Mouse (Mus musculus) embryonic fibroblast, embryonic 13.5 days (primary cell): Measurements from ENCODE around the gene Myo3a. TPM values are rescaled to one million over a fixed set of nuclear protein-coding genes. Genes with fewer than 3 reads are reported as not detected.

ENCODE experiments used
- H3K27ac ChIP-seq: 2 replicates; pipeline ENCODE4 v1.5.1; 2012; ENCODE audit warnings: low read length, control low read depth, inconsistent platforms; ENCODE audit not compliant: insufficient read depth
- H3K4me1 ChIP-seq: 2 replicates; pipeline ENCODE4 v1.6.1; 2011; ENCODE audit warnings: low read length; ENCODE audit not compliant: control insufficient read depth, insufficient read depth
- H3K4me3 ChIP-seq: 2 replicates; pipeline ENCODE4 v1.5.1; 2011; ENCODE audit warnings: mild to moderate bottlenecking, control low read depth, low read length; ENCODE audit not compliant: insufficient read depth
- CTCF ChIP-seq: IDR thresholded peaks from 2 replicates; pipeline ENCODE4 v1.5.1; 2011; ENCODE audit warnings: mild to moderate bottlenecking, control low read depth, low read length, moderate library complexity, borderline replicate concordance; ENCODE audit not compliant: insufficient read depth
- POLR2A ChIP-seq: IDR thresholded peaks from 2 replicates; pipeline ENCODE4 v1.6.1; 2011; ENCODE audit warnings: low read depth, mild to moderate bottlenecking, control low read depth, low read length, moderate library complexity
- polyA plus RNA-seq: library from polyadenylated mRNA; stranded (reverse); fragments of >200 nt; gene quantifications from 2 replicates; pipeline ENCODE4 v1.2.4, GENCODE M21; 2011; ENCODE audit warnings: low read depth; ENCODE audit not compliant: missing spikeins, insufficient read length

The Myo3a gene
- polyA plus RNA-seq, 1 experiment, result not detected

GRCm38 (mm10) chr2:22620978-22621827 is 393.9 kb downstream of the Myo3a start:
- H3K4me3 ChIP-seq, result no peak overlapping the region
- H3K4me1 ChIP-seq, result 0 out of 2 replicates have a peak, but pooled peaks cover 5% of the 10 kb centered on the region
- no peak overlapping the region for H3K27ac ChIP-seq
- no peak for TF ChIP-seq POLR2A
- TF ChIP-seq CTCF, result no peak

- no peak for TF ChIP-seq POLR2A
- TF ChIP-seq CTCF, result no peak
- Histone ChIP-seq H3K4me3 (peak within 1 kb of the TSS; percentile 14), H3K4me1 (0 out of 2 replicates have a peak, but pooled peaks cover 5% of the 10 kb centered on the region), H3K27ac (no peak within 1 kb of the TSS)
Observed at GRCm38 (mm10) chr2:22621828-22622731, 394.8 kb downstream of the Myo3a start, which contains the start of gene Gad2. Gene Gad2 (plus strand): TSS chr2:22622205.

GRCm38 (mm10) chr2:22623111-22624070 is 396.1 kb downstream of the Myo3a start:
- Histone ChIP-seq H3K4me1 (0 out of 2 replicates have a peak, but pooled peaks cover 5% of the 10 kb centered on the region), H3K27ac (no peak overlapping the region), H3K4me3 (no peak overlapping the region)
- TF ChIP-seq CTCF (no peak), POLR2A (no peak)

GRCm38 (mm10) chr2:22624188-22624975 is 397.1 kb downstream of the Myo3a start:
- Histone ChIP-seq H3K27ac (no peak overlapping the region), H3K4me1 (0 out of 2 replicates have a peak, but pooled peaks cover 5% of the 10 kb centered on the region), H3K4me3 (no peak overlapping the region)
- TF ChIP-seq CTCF (no peak), POLR2A (no peak)

GRCm38 (mm10) chr2:22625096-22625960 is 398.0 kb downstream of the Myo3a start:
- Histone ChIP-seq H3K4me3 (no peak overlapping the region), H3K27ac (no peak overlapping the region), H3K4me1 (0 out of 2 replicates have a peak, but pooled peaks cover 5% of the 10 kb centered on the region)
- TF ChIP-seq CTCF (no peak), POLR2A (no peak)

GRCm38 (mm10) chr2:22627147-22627666 is 399.9 kb downstream of the Myo3a start:
- no peak for TF ChIP-seq CTCF
- no peak for TF ChIP-seq POLR2A
- Histone ChIP-seq H3K4me1 (0 out of 2 replicates have a peak, but pooled peaks cover 5% of the 10 kb centered on the region), H3K4me3 (no peak overlapping the region), H3K27ac (no peak overlapping the region)

- Histone ChIP-seq H3K27ac (no peak overlapping the region), H3K4me1 (0 out of 2 replicates have a peak, but pooled peaks cover 5% of the 10 kb centered on the region), H3K4me3 (no peak overlapping the region)
- TF ChIP-seq POLR2A (no peak), CTCF (no peak)
Observed at GRCm38 (mm10) chr2:22627819-22628432, 400.6 kb downstream of the Myo3a start.
